Mouse (Mus musculus) liver, embryonic 12.5 days (tissue): ENCODE data around the gene Psmd10. TPM values are rescaled to one million over a fixed set of nuclear protein-coding genes. Genes with fewer than 3 reads are reported as not detected.

Source experiments
- ATAC-seq: fragments of 200-750 bp; cut with Nextera tagmentation; 2 replicates; pipeline ENCODE4 v1.8.0; 2017; ENCODE audit warnings: moderate number of reproducible peaks, mild to moderate bottlenecking, moderate library complexity
- H3K27ac ChIP-seq: fragments of 300-500 bp; sonication (generic); 2 replicates; pipeline ENCODE4 v1.5.1; 2016; ENCODE audit warnings: mild to moderate bottlenecking
- H3K27me3 ChIP-seq: fragments of 300-500 bp; sonication (generic); replicated peaks from 2 replicates; pipeline ENCODE4 v1.6.1; 2016; ENCODE audit warnings: mild to moderate bottlenecking, moderate library complexity
- H3K36me3 ChIP-seq: fragments of 300-500 bp; sonication (generic); 2 replicates; pipeline ENCODE4 v1.6.1; 2016; ENCODE audit warnings: mild to moderate bottlenecking, moderate library complexity
- H3K4me1 ChIP-seq: fragments of 300-500 bp; sonication (generic); 2 replicates; pipeline ENCODE4 v1.6.1; 2016
- H3K4me2 ChIP-seq: fragments of 300-500 bp; sonication (generic); 2 replicates; pipeline ENCODE4 v1.6.1; 2016; ENCODE audit warnings: mild to moderate bottlenecking, moderate library complexity
- H3K4me3 ChIP-seq: fragments of 300-500 bp; sonication (generic); 2 replicates; pipeline ENCODE4 v1.5.1; 2016; ENCODE audit warnings: mild to moderate bottlenecking, moderate library complexity
- H3K9ac ChIP-seq: fragments of 300-500 bp; sonication (generic); 2 replicates; pipeline ENCODE4 v1.6.1; 2016; ENCODE audit warnings: mild to moderate bottlenecking, moderate library complexity
- H3K9me3 ChIP-seq: fragments of 300-500 bp; sonication (generic); replicated peaks from 2 replicates; pipeline ENCODE4 v1.6.1; 2016; ENCODE audit warnings: mild to moderate bottlenecking, moderate library complexity
- WGBS: fragments of 180-500 bp; shearing (Covaris S2); methylation state at CpG from one replicate; pipeline ENCODE4 v1.1.7; 2016; ENCODE audit not compliant: insufficient replicate concordance; 5-methylcytosine and 5-hydroxymethylcytosine counted together
- polyA plus RNA-seq: library from polyadenylated mRNA; unstranded; fragments of >200 nt; fragmentation: Nextera tagmentation; extraction: Ambion mirVana; gene quantifications from 2 replicates; pipeline ENCODE4 v1.2.1, GENCODE M21; 2016

The Psmd10 gene
- polyA plus RNA-seq, 1 experiment from 2014 or later = 41.6 TPM

DNA sequence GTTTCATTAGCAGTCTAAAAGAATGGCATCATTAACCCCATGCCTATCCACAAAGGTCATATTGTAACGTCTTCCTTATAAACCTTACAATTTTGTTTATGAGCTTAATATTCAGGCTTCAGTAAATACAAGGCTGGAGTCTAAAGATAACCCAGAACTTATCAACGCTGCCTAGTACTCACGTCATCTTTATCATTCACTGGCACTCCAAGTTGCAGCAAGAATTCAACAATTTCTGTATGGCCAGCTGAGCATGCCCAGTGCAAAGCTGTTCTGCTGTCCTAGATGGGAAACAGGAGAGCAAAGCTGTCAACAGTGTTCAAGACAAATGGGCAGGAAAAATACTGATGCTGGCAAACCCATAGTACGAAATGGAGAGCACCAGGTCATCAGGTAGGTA, 2.9 kb downstream of the Psmd10 start:
- Histone ChIP-seq H3K36me3 (peaks cover 22% of the 10 kb centered on the region), H3K27me3 (no peaks in the 10 kb centered on the region), H3K9me3 (no peaks in the 10 kb centered on the region), H3K9ac (peak overlapping the region; percentile 68; the same call in 1 of the 2 replicates), H3K4me2 (peak overlapping the region; percentile 65), H3K4me3 (peak overlapping the region; percentile 62), H3K27ac (peak overlapping the region; percentile 88), H3K4me1 (no peaks in the 10 kb centered on the region)
- WGBS = 47% methylated on average over 4 of the region's 4 CpGs
- ATAC-seq = peak; percentile 78

DNA sequence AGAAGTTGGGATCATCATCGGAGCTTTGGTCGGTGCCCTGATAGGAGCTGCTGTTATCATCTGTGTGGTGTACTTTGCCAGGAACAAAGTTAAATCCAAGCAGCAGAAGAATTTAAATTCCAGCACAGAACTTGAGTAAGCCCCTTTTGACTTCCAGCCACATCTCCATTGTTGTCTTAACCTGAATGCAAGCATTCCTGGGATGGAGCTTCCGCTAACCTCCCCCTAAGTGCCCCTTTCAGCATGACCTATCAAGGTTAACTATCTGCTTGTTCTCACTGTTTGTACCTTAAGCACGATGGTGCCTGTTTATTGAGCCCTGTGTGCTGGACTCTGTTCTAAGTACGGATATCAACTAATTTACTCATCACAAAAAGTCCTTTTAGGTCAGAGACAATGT, 20.3 kb downstream of the Psmd10 start:
- Histone ChIP-seq H3K4me3 (no peak overlapping the region), H3K4me2 (no peak overlapping the region), H3K9ac (no peak overlapping the region), H3K9me3 (no peaks in the 10 kb centered on the region), H3K4me1 (no peaks in the 10 kb centered on the region), H3K36me3 (no peaks in the 10 kb centered on the region), H3K27ac (no peak overlapping the region), H3K27me3 (peaks cover 24% of the 10 kb centered on the region; the same call in 1 of the 2 replicates)
- WGBS = 57% methylated on average over 5 of the region's 5 CpGs
- no peak for ATAC-seq

DNA sequence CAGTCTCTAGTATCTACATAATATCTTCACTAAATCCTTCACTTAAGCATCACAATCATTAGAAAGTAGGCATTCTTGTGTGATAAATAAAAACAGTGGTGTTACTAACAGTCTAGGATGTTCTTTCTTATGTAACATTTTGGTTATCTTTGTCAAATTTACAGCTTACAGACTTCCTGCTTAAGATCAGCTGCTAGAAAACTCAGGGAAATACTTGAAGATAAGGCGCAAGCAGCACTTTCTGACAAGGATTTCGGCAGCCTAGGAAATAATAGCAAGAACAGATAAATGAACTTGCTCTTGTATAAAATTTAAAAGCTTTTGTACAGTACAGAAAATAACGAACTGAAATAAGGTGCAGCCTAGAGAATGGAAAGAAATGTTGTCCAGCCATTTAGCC, 23.3 kb downstream of the Psmd10 start:
- no peak overlapping the region for H3K4me2 ChIP-seq
- no peaks in the 10 kb centered on the region for H3K4me1 ChIP-seq
- no peak overlapping the region for H3K9ac ChIP-seq
- H3K36me3 ChIP-seq = no peaks in the 10 kb centered on the region
- peaks cover 20% of the 10 kb centered on the region; the same call in 1 of the 2 replicates for H3K27me3 ChIP-seq
- H3K9me3 ChIP-seq = no peaks in the 10 kb centered on the region
- H3K27ac ChIP-seq = no peak overlapping the region
- 35% methylated on average over 3 of the region's 3 CpGs for WGBS
- no peak for ATAC-seq
- H3K4me3 ChIP-seq = no peak overlapping the region

GRCm38 (mm10) chrX:140932066-140932465, 24.5 kb downstream of the Psmd10 start:
- Histone ChIP-seq H3K27ac (no peak overlapping the region), H3K36me3 (no peaks in the 10 kb centered on the region), H3K4me1 (no peaks in the 10 kb centered on the region), H3K4me3 (no peak overlapping the region), H3K9me3 (no peaks in the 10 kb centered on the region), H3K27me3 (peaks cover 16% of the 10 kb centered on the region; the same call in 1 of the 2 replicates), H3K9ac (no peak overlapping the region), H3K4me2 (no peak overlapping the region)
- ATAC-seq = no peak
- WGBS = 63% methylated on average over 3 of the region's 3 CpGs

DNA sequence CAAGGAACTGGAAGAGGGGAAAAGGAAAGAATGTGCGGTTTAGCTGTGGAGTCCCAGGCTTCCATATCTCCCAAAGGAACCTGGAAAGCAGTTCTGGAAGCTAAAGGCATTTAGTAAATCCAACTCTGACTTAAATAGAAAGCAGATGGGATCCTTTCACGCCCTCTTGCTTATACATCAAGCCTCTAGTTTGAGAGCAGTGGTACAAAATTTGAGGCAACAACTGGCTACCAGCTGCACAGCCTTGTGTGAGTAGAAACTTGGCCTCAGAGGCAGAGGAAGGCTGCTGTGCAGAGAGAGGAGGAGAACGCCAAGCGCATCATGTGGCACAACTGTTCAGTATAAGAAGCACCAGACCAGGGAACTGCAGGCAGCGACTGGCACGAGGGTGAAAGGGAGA, 35.2 kb downstream of the Psmd10 start:
- H3K4me1 ChIP-seq = no peaks in the 10 kb centered on the region
- 75% methylated on average over 6 of the region's 6 CpGs for whole genome bisulfite sequencing
- H3K9me3 ChIP-seq = no peaks in the 10 kb centered on the region
- no peak overlapping the region for H3K9ac ChIP-seq
- no peak for ATAC-seq
- no peak overlapping the region for H3K27ac ChIP-seq
- H3K27me3 ChIP-seq = peaks cover 34% of the 10 kb centered on the region; the same call in 1 of the 2 replicates
- H3K4me3 ChIP-seq = no peak overlapping the region
- H3K4me2 ChIP-seq = no peak overlapping the region
- H3K36me3 ChIP-seq = no peaks in the 10 kb centered on the region

GRCm38 (mm10) chrX:140907360-140907759, 49.2 kb downstream of the Psmd10 start, which contains the start of gene Vsig1:
Gene Vsig1 (plus strand): TSS chrX:140907608.
- 59% methylated on average over 7 of the region's 7 CpGs for WGBS
- Histone ChIP-seq H3K36me3 (no peaks in the 10 kb centered on the region), H3K4me2 (no peak within 1 kb of the TSS), H3K9me3 (no peaks in the 10 kb centered on the region), H3K9ac (no peak within 1 kb of the TSS), H3K4me1 (no peaks in the 10 kb centered on the region), H3K27ac (no peak within 1 kb of the TSS), H3K27me3 (peaks cover 3% of the 10 kb centered on the region), H3K4me3 (no peak within 1 kb of the TSS)
- ATAC-seq = no peak

DNA sequence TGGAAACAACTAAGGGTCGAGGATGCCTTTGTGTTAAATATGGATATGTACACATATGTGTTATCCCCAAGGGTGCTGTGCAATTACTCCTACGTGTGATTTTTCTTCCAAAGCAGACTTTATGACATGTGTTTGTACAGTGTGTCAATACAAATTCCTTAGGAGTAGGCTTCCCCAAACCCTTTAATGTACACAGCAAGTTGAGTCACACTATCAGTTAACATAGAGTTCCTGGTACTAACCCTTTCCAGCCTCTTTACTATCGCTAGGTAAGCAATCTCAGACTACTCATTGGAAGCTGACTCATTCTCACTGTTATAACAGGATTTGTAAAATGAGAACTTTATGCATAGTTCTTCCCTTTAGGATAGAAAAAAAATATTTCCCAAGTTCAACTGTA, 53.0 kb downstream of the Psmd10 start:
- 58% methylated on average over 3 of the region's 3 CpGs for WGBS
- H3K27ac ChIP-seq = no peak overlapping the region
- H3K36me3 ChIP-seq = no peaks in the 10 kb centered on the region
- no peaks in the 10 kb centered on the region for H3K4me1 ChIP-seq
- no peak overlapping the region for H3K4me3 ChIP-seq
- ATAC-seq = no peak
- no peaks in the 10 kb centered on the region for H3K9me3 ChIP-seq
- H3K9ac ChIP-seq = no peak overlapping the region
- H3K27me3 ChIP-seq = peaks cover 3% of the 10 kb centered on the region
- no peak overlapping the region for H3K4me2 ChIP-seq

Other genes starting within 250 kb of the Psmd10 start
- not detected in 2 replicates for gene Tex13b, start 143.3 kb downstream of the Psmd10 start, polyA plus RNA-seq
- 0.07 TPM in 1 of 2 replicates, not detected in the other for gene Vsig1, start 49.1 kb downstream of the Psmd10 start, polyA plus RNA-seq
- 21.0 TPM in 2 replicates for gene Atg4a, start 179 bp upstream of the Psmd10 start, polyA plus RNA-seq